Mouse (Mus musculus) right cerebral cortex, adult 2 months (tissue): ENCODE results near the gene Zfp385b.

Experiments used
- DNase-seq, 2 experiments: peaks; one replicate each; pipeline ENCODE4 v3.0.0; 2021 to 2022; ENCODE audit warnings: low spot score in 2 of 2

The Zfp385b gene

GRCm38 (mm10) chr2:77819539-77819938, at the start of gene Zfp385b:
Gene Zfp385b (minus strand): TSS chr2:77819639.
- DNase-seq = no peak

DNA sequence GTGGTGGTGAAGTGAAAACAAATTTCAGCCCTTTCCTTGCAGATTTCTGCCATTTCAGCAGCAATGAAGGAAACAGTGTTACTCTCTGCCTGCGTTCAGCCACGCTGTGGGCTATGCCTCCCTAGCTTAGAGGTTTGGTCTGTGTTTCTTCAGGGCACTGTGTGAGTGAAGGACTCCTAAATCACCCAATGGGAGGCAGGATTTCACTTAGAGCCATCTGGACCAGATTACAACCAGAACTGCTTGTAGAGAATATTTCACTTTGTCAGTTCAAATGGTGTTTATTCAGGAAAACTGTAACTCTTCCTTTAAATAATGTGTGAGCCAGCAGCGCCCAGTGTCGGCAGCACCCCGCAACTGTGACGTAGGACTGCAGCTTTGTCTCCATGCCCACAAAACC, 44.5 kb upstream of the Zfp385b start:
- DNase-seq = peak; percentile 21 to 49

GRCm38 (mm10) chr2:77863522-77863921, 44.1 kb upstream of the Zfp385b start:
- peak; percentile 53 to 55 for DNase-seq

GRCm38 (mm10) chr2:77841464-77841863, 22.0 kb upstream of the Zfp385b start:
- DNase-seq = peak; percentile 61 to 69

- no peak for DNase-seq
Observed at GRCm38 (mm10) chr2:77839587-77839986, 20.1 kb upstream of the Zfp385b start.

DNA sequence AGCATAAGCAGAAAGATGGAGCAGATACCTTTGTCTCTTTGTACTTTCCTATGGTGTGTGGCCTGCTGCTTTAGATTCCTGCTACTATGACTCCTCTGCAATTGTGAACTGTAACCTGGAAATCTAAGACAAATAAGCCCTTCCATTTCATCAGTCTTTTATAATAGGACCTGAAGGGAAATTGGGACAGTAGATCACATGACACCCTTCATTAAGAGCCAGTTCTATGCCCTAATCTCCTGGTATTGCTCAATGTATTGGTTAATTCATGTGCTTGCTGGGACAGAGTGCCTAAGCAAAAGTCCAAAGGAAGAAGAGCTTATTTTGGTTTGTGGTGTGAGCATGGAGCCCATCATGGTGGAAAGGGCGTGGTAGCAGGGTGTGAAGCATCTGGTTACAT, 19.2 kb upstream of the Zfp385b start:
- no peak for DNase-seq

DNA sequence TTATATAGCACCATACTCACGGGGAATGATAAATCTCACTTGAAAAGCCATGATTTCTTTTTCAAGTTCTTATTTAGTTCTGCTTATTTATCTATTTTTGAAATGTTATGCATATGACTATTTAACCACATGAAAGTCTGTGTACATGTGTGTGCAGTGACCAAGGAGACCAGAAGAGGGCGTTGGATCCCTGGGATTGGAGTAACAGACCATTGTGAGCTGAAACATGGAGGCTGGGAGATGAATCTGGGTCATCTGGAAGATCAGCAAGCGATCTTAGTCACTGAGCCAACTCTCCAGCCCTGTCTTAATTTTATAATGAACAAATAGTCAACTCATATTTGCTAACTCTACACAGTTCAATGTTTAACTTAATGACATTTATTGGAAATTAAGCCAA, 16.3 kb upstream of the Zfp385b start:
- DNase-seq = no peak

DNA sequence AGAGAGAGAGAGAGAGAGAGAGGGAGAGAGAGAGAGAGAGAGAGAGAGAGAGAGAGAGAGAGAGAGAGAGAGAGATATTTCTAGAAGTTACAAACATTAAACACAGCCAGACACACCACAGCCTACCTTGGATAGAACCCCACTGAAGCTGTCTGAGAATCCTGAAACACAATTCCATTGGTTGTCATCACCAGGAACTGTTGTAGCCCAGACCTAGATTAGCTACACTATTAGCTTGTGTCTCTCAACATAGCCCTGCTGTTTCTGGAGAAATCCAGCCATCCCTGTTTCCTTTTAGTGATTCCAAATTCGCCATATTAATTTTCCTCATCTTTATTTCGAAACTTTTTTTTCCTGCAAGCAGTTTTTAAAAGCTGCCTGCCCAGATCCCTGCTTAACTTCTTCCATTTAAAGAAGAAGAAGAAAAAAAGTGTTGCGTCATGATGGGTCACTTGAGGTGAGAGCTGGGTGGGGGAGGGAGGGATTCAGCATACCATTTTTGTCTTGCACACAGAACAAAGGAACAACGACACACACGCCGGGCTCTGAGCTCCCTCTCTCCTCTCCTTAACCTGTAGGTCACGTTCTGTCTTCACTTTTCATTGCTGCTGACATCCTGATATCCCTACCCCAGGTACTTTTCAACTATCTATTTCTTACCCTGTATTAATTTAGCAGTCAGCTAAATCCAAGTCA, 6.8 kb upstream of the Zfp385b start:
- no peak for DNase-seq

DNA sequence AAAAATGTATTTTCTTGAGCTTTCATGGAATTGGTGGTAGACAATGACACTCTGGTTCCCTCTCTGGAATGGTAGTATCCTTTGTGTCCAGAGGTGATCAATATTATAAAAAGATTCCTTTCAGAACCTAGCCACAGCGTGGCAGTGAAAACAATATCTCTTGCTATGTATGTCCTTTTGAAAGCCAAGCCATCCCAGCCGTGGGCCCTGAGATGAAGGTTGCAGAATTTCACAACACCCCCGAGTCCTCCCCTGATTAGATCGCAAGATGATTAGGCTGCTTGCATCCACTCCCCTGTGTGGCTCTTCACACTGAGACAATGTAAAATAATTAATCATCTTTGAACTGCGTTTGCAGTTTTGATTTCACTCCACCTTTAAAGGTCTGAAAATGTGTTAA, 3.6 kb upstream of the Zfp385b start:
- DNase-seq = no peak

DNA sequence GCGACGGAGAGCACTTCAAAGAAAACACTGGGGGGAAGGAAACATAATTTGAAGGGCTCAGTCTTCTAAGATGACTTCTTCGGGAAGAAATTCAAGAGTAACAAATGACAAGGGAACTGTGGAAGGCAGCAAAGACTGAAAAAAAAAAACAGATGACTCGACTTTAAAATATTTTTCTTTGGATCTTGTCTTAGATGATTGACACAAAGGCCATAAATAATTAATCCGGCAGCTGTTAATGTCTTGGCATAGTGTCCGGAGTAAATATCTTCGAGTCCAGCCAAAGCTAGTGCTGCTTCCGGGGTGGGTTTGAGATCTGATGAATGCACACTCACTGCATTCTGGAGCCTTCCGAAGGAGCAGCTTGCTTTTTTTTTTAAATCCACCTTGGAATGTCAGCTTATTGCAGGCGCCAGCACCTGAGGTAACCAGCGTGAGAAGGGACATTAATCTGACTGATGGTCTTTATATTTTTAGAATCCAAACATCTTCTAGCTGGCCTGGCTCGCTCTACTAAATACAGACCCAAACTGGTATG, 2.0 kb downstream of the Zfp385b start:
- no peak for DNase-seq

GRCm38 (mm10) chr2:77816413-77817314, 2.8 kb downstream of the Zfp385b start:
- peak; percentile 60 to 65 for DNase-seq

GRCm38 (mm10) chr2:77815775-77816412, 3.5 kb downstream of the Zfp385b start:
- peak; percentile 59 to 61 for DNase-seq

DNA sequence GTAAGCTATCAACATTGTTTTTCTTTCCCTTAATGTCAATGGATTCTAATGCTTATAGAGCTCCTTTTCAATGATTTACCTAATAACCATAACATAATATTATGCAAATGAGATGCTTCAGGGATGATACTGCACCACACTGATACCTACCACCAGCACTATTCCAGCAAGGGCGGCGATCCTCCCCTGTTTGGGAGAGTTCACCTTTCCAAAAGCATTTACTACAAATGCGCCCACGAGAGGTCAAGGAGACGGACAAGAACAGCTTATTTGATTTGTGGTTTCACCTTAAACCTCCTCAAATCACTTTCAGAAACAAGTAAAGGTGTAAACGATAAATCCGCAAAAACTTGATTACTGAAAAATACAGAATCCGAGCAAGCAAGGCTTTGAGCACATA, 4.5 kb downstream of the Zfp385b start:
- DNase-seq = no peak

- DNase-seq = no peak
Observed at GRCm38 (mm10) chr2:77813029-77813428, 6.4 kb downstream of the Zfp385b start.

DNA sequence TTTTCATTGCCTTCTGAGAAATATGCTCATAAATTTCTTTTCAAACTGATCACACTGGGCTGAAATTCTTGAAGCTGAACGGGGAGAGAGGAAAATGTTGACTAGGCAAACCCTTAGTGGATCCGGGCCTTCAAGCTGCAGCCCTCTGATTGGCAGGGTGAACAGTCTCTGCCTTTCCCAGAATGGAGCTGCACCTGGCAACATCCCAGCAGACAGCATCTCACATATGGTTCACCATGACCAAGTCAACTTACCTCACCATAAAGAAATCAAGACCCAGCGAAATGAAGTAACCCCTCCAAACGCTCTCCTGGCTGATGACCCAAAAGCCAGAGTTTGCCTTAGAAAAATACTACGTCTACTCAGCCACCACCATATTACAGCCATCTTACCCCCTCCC, 8.7 kb downstream of the Zfp385b start:
- DNase-seq = no peak

GRCm38 (mm10) chr2:77804781-77805180, 14.7 kb downstream of the Zfp385b start:
- no peak for DNase-seq

DNA sequence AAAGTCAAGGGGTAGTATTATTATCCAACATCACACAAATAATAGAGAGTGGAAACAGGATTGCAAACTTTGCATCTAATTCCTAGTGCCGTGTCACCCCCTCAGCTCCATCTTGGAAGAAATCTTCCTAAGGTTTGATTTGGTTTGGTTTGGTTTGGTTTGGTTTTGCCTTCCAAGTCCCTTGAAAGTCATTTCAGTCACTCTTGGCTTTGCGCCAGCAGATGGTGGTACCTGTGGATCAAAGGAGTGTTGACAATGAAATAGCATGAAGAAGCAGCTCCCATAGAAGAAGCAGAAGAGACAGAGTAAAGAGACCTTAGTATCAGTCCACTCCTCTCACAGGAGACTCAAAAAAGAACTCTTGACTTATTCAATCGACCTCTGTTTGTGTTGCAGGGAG, 17.1 kb downstream of the Zfp385b start:
- DNase-seq = no peak

DNA sequence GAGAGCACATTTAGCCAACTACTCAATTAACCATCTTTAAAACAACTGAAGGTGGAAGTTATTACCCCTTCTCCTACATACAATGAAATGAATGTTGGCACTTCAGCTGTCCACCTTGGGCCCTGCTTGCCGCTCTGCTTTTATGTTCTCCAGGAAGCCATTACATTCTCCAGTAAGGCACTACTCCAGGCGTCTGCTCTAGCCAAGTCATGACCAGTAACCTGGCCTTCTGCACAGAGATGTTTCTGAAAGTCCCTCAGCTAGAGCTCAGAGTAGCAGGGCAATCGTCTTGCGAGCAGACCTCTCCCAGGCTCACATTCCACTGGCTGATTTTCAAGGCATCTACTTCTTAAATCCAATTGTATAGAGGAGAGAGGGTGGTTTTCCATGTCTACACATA, 18.0 kb downstream of the Zfp385b start:
- DNase-seq = no peak

DNA sequence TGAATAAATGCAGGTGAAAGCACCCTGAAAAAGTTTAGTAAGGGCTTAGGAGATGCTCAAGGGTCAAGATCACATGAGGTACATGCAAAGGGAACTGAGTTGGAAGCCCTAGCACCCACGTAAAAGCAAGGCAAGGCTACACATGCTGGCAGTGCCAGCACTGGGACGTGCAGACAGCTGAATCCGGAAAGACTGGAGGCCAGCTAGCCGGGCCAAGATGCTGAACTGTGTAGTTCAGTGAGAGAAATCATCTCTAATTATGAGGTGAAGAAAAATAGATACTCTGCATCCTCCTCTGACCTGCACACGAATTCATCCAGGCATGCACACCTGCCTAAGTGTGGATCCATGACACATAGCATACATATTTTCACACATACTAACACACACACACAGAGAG, 18.4 kb downstream of the Zfp385b start:
- DNase-seq = no peak

DNA sequence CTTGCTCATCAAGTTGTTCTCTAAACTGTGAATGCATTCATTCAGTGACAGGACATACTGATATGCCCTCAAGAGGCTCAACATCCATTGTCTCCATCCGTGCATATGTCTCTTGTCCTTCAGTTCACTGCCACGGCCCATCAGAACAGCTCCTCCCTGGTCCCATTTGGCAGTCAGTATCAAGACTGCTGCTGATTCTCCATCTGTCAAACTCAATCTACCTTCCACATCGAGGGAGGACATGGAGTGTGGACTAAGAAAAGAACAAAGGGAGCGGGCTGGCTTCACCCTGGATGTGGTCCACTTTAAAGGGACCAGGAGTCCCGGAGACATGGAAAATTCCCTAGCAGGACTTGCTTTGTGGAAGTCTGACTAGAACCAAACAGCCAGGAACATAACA, 22.2 kb downstream of the Zfp385b start:
- DNase-seq = no peak

DNA sequence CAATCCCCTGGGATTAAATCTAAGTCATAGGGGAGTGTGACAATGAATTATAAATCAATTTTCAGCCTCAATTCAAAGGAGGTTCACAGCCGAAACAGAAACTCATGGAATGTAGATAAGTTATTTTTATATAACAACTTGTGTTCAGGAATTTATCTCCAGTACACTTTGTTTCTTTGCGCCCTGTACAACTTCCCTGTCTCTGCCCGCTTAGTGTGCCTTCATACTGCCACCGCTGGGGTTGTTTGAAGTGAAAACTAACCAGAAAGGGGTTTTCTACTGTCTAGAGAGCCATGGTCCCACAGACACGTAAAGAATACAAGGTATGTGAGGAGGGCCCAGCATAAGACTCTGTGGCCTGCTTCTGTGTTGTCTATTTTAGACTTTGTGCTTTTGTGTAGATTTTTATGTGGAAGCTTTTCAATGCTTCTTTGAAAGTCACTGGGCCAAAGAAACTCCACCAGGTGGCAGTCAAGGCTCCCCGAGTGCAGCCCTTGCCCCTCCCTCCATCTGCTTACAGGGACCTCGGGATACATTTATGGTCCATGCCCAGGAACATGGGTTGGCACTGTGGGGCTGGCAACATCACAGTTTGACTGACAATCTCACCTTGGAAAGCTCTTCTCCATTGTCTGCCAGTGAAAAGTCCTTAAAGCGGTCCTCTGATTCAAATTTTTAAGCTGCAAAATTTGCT, 23.4 kb downstream of the Zfp385b start:
- DNase-seq = peak; percentile 60 to 65

DNA sequence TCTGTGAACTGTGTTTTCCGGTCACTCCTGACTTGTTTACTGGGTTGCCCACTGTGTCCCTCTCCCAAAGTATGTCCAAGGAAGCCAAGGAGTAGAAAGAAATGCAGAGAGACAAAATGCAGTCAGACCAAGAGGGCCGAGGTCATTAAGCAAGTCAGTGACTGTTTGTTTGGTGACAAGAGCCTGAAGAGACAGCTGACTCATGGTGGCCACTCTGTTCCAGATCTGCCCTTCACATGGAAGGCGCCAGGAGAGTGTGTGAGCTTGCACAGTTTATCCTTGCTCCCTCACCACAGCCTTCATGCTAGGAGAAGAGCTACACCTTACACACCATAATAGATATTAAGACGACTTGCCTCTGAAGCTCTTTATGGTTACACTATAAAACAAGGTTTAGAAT, 28.6 kb downstream of the Zfp385b start:
- DNase-seq = no peak
